Mouse (Mus musculus) megakaryocyte-erythroid progenitor cell, adult 5-6 weeks (primary cell): Measurements from ENCODE around the gene Abhd5. TPM values are rescaled to one million over a fixed set of nuclear protein-coding genes. Genes with fewer than 3 reads are reported as not detected.

ENCODE experiments used
- ATAC-seq: replicated peaks from 2 replicates; pipeline ENCODE4 v1.8.0; 2016; ENCODE audit warnings: mild to moderate bottlenecking, inconsistent platforms; ENCODE audit not compliant: severe bottlenecking, poor library complexity, low FRiP score, low TSS enrichment
- total RNA-seq, 2 experiments: library from RNA; stranded (forward) in 1 of 2; stranded (reverse) in 1 of 2; fragments of 200-1000, 215-1000 nt in 1 of 2; fragments of >200 nt in 1 of 2; fragmentation: Nextera tagmentation in 1 of 2; gene quantifications; 2 replicates each; pipeline ENCODE4 v1.2.3; 2014 to 2017

Abhd5 gene
- total RNA-seq, 2 experiments from 2014 or later: 23.6 to 26.4 TPM

- ATAC-seq: no peak
These were observed 45.7 kb downstream of the Abhd5 start for GRCm38 (mm10) chr9:122397156-122397555.

GRCm38 (mm10) chr9:122398746-122399145 is 47.3 kb downstream of the Abhd5 start:
- ATAC-seq: no peak

GRCm38 (mm10) chr9:122401239-122401638 is 49.8 kb downstream of the Abhd5 start:
- no peak for ATAC-seq

DNA sequence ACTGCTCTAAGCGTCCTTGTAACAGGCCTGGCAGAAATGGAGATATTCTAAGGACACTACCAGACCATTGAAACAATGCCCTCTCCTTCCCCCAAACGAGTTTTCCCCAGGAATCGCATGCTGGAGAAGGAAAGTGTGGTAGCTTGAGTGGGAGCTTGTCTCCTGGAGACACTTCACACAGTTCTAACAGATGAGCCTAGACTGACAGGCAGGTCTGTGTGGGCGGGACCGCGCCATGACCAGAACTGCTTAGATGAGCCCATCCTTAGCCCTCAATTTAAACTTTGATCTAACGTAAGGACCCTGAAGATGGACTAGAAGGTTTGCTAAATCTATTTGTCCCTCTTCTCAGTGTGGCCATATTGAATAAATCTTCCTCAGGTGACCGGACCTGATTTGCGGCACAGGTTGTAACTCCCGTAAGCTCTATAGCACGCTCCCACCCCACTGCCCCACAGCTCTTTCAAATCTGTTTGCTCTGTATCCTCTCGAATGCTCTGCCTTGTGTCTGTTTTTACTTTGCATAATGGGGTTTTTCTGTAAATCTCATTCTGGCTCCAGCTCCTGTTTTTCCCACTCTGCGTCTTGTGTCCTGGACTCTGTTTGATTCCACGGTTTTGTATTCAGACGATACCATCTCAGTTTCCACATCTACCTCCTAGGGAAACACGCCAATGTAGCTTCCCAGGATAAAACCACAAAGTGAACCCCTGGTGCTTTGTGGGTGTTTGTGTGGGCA is 59.2 kb downstream of the Abhd5 start:
- ATAC-seq: no peak

GRCm38 (mm10) chr9:122414648-122415047 is 63.2 kb downstream of the Abhd5 start:
- no peak for ATAC-seq

DNA sequence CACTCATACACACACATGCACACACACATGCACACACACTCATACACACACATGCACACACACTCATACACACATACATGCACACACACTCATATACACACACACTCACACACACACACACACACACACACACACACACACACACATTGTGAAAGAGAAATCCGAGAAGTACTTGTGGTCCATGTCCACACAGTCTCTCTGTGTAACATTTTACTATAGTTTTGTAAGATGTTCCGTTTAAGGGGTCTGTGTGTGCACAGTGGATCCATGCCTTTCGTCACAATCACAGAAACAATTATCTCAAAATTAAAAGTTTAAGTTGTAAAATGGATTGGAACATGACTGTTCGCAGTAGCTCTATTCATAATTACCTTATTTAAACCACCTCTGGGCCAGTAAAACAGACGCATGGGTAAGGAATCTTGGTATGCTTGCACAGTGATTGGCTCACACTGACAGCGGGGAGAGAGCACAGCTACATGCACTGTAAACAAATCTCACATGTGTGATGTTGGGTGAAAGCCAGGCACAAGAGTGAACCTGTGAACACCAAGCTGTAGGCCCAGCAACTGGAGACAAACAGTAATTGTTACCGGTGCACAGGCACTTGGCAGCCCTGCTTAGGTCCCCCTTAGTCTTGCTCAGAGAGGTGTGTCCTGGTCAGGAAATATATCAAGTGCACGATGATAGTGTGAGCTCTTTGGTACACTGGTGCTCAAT is 63.8 kb downstream of the Abhd5 start:
- no peak for ATAC-seq

DNA sequence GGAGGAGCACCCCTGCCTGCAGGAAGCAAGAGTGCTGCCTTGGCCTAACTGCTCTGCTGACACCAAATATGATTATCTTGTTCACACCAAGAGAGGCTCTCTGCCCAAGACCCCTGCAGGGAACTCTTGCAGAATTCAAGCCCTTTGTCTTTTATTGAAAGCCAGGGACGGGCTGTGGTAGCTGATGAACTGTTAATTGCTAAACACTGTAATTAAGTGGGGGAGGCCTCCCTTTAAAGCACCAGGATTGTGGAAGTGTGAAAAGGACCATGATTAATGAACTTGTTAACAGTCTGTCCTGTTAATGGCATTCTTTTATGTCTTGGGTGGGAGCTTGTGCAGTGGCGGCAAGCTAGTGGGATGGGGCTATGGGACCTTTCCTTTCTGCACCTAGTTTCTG is 65.2 kb downstream of the Abhd5 start:
- no peak for ATAC-seq

DNA sequence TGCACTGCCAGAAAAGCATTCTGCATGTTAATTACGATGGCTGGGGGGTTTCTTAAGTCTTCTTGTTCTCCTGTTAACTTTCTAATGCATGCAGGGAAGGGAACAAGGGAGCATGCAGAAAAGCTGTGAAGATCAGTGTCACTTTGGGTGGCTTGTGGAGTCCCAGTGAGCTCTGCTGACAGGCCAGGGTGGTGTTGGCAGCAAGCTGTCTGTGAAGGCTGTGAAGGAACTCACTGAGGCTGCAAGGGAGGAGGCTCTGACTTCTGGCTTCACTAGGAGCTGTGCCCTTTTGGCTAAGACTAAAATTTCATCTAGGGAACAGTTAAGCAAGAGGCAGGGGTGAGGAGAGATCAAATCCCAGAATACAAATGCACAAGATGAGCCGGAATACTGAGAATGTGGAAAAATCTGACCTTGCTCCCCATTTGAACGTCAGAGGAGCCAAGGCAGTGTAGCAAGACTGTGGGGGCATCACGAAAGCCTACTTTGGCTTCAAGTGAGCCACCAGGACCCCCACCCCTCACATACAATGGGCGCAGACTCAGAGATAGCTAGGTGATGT is 68.9 kb downstream of the Abhd5 start:
- no peak for ATAC-seq

DNA sequence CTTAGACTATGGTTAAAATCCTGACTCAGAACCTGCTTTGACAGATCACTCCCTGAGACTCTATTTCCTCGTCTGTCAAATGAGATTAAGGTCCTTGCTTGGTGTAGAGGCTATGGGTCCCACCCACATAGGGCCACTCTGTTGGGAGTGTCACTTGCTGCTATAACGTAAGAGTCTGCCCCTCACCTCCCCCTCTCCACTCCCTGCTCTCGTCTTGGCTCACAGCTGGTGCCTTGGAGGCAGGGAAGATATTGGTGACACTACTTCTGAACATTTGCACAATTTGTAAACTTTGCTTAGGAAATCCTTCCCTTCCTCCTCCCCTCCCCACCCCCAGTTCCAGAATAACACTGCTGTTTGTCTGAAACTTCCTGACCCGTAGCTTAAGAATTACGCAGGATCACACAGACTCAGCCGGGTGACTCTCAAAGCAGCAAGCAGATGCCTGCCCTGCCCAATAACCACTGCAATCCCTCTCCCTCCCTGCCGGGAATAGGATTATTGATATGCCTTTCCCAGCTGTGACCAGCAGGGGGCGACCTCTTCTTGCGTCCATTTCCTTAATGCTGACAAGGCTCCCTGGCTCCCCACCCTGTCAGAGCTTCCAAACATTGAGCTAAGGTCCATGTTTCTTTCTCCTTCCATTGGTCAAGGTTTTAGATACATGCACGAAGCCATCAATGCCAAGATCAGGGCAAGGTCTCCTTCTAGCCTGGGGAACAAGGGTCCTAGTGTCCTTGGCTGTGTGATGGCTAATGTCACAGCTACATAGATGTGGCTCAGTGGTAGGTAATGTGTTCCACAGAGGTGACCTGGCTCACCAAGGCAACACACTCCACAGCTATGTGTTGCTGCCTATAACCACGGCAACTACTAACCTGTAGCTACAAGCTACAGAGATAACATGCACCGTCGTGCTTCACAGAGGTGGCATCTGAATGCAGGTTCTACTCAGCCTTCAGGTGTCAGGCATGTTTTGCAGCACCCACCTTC is 69.7 kb downstream of the Abhd5 start:
- ATAC-seq: peak; percentile 84

GRCm38 (mm10) chr9:122421911-122422310 is 70.5 kb downstream of the Abhd5 start:
- no peak for ATAC-seq

GRCm38 (mm10) chr9:122422706-122423105 is 71.3 kb downstream of the Abhd5 start:
- ATAC-seq: no peak

DNA sequence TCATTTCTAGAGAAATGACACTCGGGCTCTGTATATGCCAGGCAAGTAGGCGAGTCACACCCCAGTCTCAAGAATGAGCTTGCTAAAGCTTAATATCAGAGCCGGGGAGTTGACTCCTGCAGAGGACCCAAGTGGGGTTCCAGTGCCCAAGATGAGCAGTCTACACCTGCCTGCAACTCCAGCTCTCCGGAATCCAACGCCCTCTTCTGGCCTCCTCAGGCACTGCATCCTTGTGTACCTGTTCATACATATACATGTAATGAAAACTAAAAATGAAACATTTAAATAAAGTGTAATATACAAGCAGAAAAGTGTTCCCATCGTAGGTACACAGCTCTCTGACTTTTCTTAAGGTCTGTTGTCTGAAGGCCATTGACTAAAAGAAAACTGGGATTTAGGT is 71.7 kb downstream of the Abhd5 start:
- no peak for ATAC-seq

GRCm38 (mm10) chr9:122424941-122425608 is 73.7 kb downstream of the Abhd5 start:
- no peak for ATAC-seq

GRCm38 (mm10) chr9:122429058-122429649 is 77.7 kb downstream of the Abhd5 start:
- ATAC-seq: no peak

GRCm38 (mm10) chr9:122429685-122430084 is 78.3 kb downstream of the Abhd5 start:
- ATAC-seq: no peak
